Mouse (Mus musculus): Measurements from ENCODE around the gene 1600012H06Rik. TPM values are rescaled to one million over a fixed set of nuclear protein-coding genes. Genes with fewer than 3 reads are reported as not detected.
A peak's percentile ranks its signal among the peaks of the same experiment; 100 is the strongest.

1600012H06Rik gene
- polyA plus RNA-seq, 1 experiment from 2014 or later: 39.0 TPM

- Histone ChIP-seq H3K9ac (ENCODE audit: low read length) (no peak overlapping the region), H3K4me1 (replicated peaks; ENCODE audit: control insufficient read depth, insufficient read depth) (no peaks in the 10 kb centered on the region), H3K27ac (replicated peaks) (no peak overlapping the region), H3K9me3 (ENCODE audit: control insufficient read depth, low read length) (no peaks in the 10 kb centered on the region), H3K4me2 (replicated peaks; ENCODE audit: low read depth) (no peak overlapping the region), H3K27me3 (ENCODE audit: control insufficient read depth, insufficient read depth, low read length) (no peaks in the 10 kb centered on the region), H3K36me3 (ENCODE audit: control insufficient read depth, insufficient read depth, low read length) (no peaks in the 10 kb centered on the region), H3K4me3 (ENCODE audit: low read depth, low read length) (no peak overlapping the region)
- 88% methylated on average over 4 of the region's 4 CpGs for WGBS
- DNase-seq (ENCODE audit: low spot score) (no peak), ATAC-seq (ENCODE audit: low FRiP score, low TSS enrichment) (no peak)
- TF ChIP-seq EP300 (optimal IDR thresholded peaks at IDR 0.05) (no peak), CTCF (IDR thresholded peaks at IDR 0.05; ENCODE audit: low read depth) (no peak)
These were observed 28.6 kb upstream of the 1600012H06Rik start for GRCm38 (mm10) chr17:14914401-14914800.

GRCm38 (mm10) chr17:14917866-14918265 is 25.1 kb upstream of the 1600012H06Rik start:
- H3K27ac ChIP-seq (replicated peaks): no peak overlapping the region
- no peak overlapping the region for H3K9ac ChIP-seq (ENCODE audit: low read length)
- no peaks in the 10 kb centered on the region for H3K36me3 ChIP-seq (ENCODE audit: control insufficient read depth, insufficient read depth, low read length)
- no peak for ATAC-seq (ENCODE audit: low FRiP score, low TSS enrichment)
- H3K4me2 ChIP-seq (replicated peaks; ENCODE audit: low read depth): no peak overlapping the region
- no peaks in the 10 kb centered on the region for H3K27me3 ChIP-seq (ENCODE audit: control insufficient read depth, insufficient read depth, low read length)
- no peak for DNase-seq (ENCODE audit: low spot score)
- 76% methylated on average over 8 of the region's 8 CpGs for WGBS
- no peaks in the 10 kb centered on the region for H3K4me1 ChIP-seq (replicated peaks; ENCODE audit: control insufficient read depth, insufficient read depth)
- no peak for TF ChIP-seq EP300 (optimal IDR thresholded peaks at IDR 0.05)
- TF ChIP-seq CTCF (IDR thresholded peaks at IDR 0.05; ENCODE audit: low read depth): 0 out of 2 replicates have a peak, but pooled peaks have one; percentile 6
- H3K4me3 ChIP-seq (ENCODE audit: low read depth, low read length): no peak overlapping the region
- no peaks in the 10 kb centered on the region for H3K9me3 ChIP-seq (ENCODE audit: control insufficient read depth, low read length)

- Histone ChIP-seq H3K4me2 (replicated peaks; ENCODE audit: low read depth) (no peak overlapping the region), H3K9ac (ENCODE audit: low read length) (no peak overlapping the region), H3K4me1 (replicated peaks; ENCODE audit: control insufficient read depth, insufficient read depth) (no peaks in the 10 kb centered on the region), H3K36me3 (ENCODE audit: control insufficient read depth, insufficient read depth, low read length) (no peaks in the 10 kb centered on the region), H3K27ac (replicated peaks) (no peak overlapping the region), H3K9me3 (ENCODE audit: control insufficient read depth, low read length) (no peaks in the 10 kb centered on the region), H3K4me3 (ENCODE audit: low read depth, low read length) (no peak overlapping the region), H3K27me3 (ENCODE audit: control insufficient read depth, insufficient read depth, low read length) (no peaks in the 10 kb centered on the region)
- 65% methylated on average over 6 of the region's 6 CpGs for WGBS
- TF ChIP-seq EP300 (optimal IDR thresholded peaks at IDR 0.05) (no peak), CTCF (IDR thresholded peaks at IDR 0.05; ENCODE audit: low read depth) (no peak)
- DNase-seq (ENCODE audit: low spot score) (no peak), ATAC-seq (ENCODE audit: low FRiP score, low TSS enrichment) (no peak)
These were observed 21.4 kb upstream of the 1600012H06Rik start for GRCm38 (mm10) chr17:14921582-14921981.

GRCm38 (mm10) chr17:14927644-14928218 is 15.3 kb upstream of the 1600012H06Rik start:
- WGBS: 76% methylated on average over 8 of the region's 8 CpGs
- DNase-seq (ENCODE audit: low spot score) (no peak), ATAC-seq (ENCODE audit: low FRiP score, low TSS enrichment) (no peak)
- no peaks in the 10 kb centered on the region for H3K4me1 ChIP-seq (replicated peaks; ENCODE audit: control insufficient read depth, insufficient read depth)
- H3K4me2 ChIP-seq (replicated peaks; ENCODE audit: low read depth): no peak overlapping the region
- no peak overlapping the region for H3K4me3 ChIP-seq (ENCODE audit: low read depth, low read length)
- H3K27me3 ChIP-seq (ENCODE audit: control insufficient read depth, insufficient read depth, low read length): no peaks in the 10 kb centered on the region
- TF ChIP-seq CTCF (IDR thresholded peaks at IDR 0.05; ENCODE audit: low read depth) (no peak), EP300 (optimal IDR thresholded peaks at IDR 0.05) (no peak)
- no peak overlapping the region for H3K27ac ChIP-seq (replicated peaks)
- no peaks in the 10 kb centered on the region for H3K36me3 ChIP-seq (ENCODE audit: control insufficient read depth, insufficient read depth, low read length)
- no peak overlapping the region for H3K9ac ChIP-seq (ENCODE audit: low read length)
- H3K9me3 ChIP-seq (ENCODE audit: control insufficient read depth, low read length): no peaks in the 10 kb centered on the region

- no peak for DNase-seq (ENCODE audit: low spot score)
- Histone ChIP-seq H3K4me3 (ENCODE audit: low read depth, low read length) (no peak overlapping the region), H3K36me3 (ENCODE audit: control insufficient read depth, insufficient read depth, low read length) (no peaks in the 10 kb centered on the region), H3K4me1 (replicated peaks; ENCODE audit: control insufficient read depth, insufficient read depth) (no peaks in the 10 kb centered on the region), H3K27me3 (ENCODE audit: control insufficient read depth, insufficient read depth, low read length) (no peaks in the 10 kb centered on the region), H3K9me3 (ENCODE audit: control insufficient read depth, low read length) (no peaks in the 10 kb centered on the region), H3K9ac (ENCODE audit: low read length) (no peak overlapping the region), H3K4me2 (replicated peaks; ENCODE audit: low read depth) (no peak overlapping the region), H3K27ac (replicated peaks) (no peak overlapping the region)
- no peak for ATAC-seq (ENCODE audit: low FRiP score, low TSS enrichment)
- WGBS: 59% methylated on average over 5 of the region's 5 CpGs
- TF ChIP-seq EP300 (optimal IDR thresholded peaks at IDR 0.05) (no peak), CTCF (IDR thresholded peaks at IDR 0.05; ENCODE audit: low read depth) (no peak)
These were observed 14.4 kb upstream of the 1600012H06Rik start for GRCm38 (mm10) chr17:14928631-14929030.

GRCm38 (mm10) chr17:14930697-14931096 is 12.3 kb upstream of the 1600012H06Rik start:
- no peaks in the 10 kb centered on the region for H3K36me3 ChIP-seq (ENCODE audit: control insufficient read depth, insufficient read depth, low read length)
- DNase-seq (ENCODE audit: low spot score) (no peak), ATAC-seq (ENCODE audit: low FRiP score, low TSS enrichment) (no peak)
- no peak overlapping the region for H3K4me2 ChIP-seq (replicated peaks; ENCODE audit: low read depth)
- H3K4me1 ChIP-seq (replicated peaks; ENCODE audit: control insufficient read depth, insufficient read depth): no peaks in the 10 kb centered on the region
- H3K27ac ChIP-seq (replicated peaks): no peak overlapping the region
- WGBS: 82% methylated on average over 7 of the region's 7 CpGs
- no peak overlapping the region for H3K9ac ChIP-seq (ENCODE audit: low read length)
- no peak for TF ChIP-seq CTCF (IDR thresholded peaks at IDR 0.05; ENCODE audit: low read depth)
- no peak for TF ChIP-seq EP300 (optimal IDR thresholded peaks at IDR 0.05)
- no peaks in the 10 kb centered on the region for H3K9me3 ChIP-seq (ENCODE audit: control insufficient read depth, low read length)
- no peaks in the 10 kb centered on the region for H3K27me3 ChIP-seq (ENCODE audit: control insufficient read depth, insufficient read depth, low read length)
- no peak overlapping the region for H3K4me3 ChIP-seq (ENCODE audit: low read depth, low read length)

All from stomach, postnatal 0 days (tissue).